Mouse (Mus musculus) naive thymus-derived CD4-positive, alpha-beta T cell, adult 5 months (primary cell): Measurements from ENCODE around the gene Ppp1r3d. TPM values are rescaled to one million over a fixed set of nuclear protein-coding genes. Genes with fewer than 3 reads are reported as not detected.

ENCODE experiments used
- polyA plus RNA-seq: library from polyadenylated mRNA; unstranded; fragments of 100-300 nt; shearing (Covaris generic); gene quantifications from one replicate; pipeline ENCODE4 v1.2.1, GENCODE M21; 2017

Ppp1r3d gene
- polyA plus RNA-seq, result not detected

DNA sequence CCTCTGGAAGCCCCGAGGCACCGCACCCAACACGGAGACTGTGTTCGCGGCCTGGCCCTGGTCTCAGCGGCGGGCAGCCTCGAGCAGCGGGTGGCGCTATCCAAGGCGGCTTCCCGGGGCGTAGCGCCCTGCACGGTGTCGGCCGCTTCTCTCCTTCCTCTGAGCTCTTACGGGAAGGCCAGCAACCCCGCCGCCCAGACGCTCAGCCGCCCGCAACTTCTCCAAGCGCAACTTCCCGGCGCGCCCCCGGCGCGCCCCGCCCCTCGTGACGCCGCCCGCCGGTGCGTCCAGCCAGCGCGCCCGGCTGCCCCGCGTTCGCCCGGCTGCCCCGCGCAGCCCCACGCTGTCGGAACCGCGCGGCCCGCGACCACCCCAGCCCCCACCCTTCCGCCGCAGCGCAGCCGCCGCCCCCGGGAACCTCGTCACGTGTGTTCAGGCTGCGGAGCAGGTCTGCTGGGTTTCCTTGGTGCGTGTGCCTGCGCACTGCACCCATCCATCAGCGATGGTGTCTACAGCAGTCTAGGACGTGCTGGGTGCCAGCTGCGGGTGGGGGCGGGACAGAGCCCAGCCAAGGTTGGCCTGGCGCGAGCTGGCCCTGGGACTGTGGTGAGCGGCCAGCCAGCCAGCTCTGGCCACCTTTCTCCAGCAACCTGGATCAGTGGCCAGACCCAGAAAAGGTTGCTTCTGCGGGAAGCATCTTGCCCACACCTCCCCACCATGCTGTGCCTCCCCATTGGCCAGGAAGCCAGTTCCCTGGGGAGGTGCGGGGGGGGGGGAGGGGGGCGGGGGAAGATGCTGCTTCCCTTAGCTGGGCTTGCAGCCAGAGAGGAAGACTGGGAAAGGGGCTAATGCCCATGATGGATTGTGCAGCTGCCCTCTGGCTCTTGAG, at the start of gene Ppp1r3d, which contains the start of gene Fam217b:
Ppp1r3d (minus strand) TSS at position 212 of the 889 bp plus-strand sequence.
Fam217b (plus strand) TSS at position 264 of the 889 bp plus-strand sequence.

DNA sequence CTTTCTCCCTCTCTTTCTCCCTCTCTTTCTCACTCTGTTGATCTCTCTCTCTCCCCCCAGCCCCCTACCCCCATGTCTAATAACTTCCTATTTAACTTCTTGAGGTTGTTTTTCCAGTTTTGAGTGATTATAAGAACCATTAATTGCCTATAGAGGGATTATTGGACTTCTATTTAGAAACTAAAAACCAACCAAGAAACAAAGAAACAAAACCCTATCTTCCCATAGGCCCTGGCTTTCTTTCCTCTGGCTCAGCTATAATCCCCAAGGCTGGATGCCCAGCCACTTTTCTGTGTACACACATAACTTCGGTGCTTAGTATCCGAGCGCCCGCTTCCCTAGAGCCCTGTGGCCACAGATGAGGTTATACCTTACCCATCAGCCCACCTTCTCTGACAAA, 16.0 kb upstream of the Ppp1r3d start, which contains the start of gene Cdh26:
Cdh26 (plus strand) TSS at position 301 of the 400 bp plus-strand sequence.

DNA sequence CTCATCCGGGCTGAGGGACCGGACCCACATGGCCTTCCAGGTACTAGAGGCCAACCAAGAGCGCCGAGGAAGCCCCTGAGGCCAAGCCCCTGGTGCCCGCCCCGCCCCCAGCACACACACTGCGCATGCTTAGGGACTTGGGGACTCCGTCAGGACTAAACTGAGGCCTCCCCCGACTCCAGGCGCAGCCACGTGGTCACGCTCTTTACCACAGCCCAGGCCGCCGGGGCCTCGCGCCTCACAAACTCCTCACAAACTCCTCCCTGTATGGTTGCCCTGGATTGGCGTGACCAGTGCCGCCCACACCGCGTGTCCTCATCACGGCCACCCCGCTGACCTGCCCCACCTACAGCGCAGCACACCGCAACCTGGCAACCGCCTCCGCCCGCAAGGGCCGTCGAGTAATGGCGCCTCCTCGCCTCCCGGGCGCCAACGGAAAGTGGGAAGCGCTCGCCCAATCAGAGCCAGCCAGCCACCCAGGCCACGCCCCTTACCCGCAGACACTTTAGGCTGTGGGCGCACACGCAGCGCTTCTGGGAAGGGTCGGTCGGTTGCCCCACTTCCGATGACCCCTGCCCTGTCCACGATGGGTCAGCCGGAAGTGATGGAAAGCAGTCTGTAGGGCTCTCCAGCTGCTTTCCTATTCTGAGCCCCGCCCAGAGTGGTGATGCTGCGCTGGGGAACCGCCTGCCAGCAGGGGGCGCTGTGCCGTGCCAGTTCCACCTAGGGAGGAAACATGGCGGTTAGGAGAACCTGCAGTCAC, 7.0 kb downstream of the Ppp1r3d start, which contains the start of gene Sycp2:
Sycp2 (minus strand) TSS at position 633 of the 763 bp plus-strand sequence.

Other genes starting within 250 kb of the Ppp1r3d start
- not detected for gene Sycp2, start 6.8 kb downstream of the Ppp1r3d start, polyA plus RNA-seq
- gene Fam217b, start 52 bp upstream of the Ppp1r3d start, polyA plus RNA-seq, result not detected
- gene Cdh26, start 16.1 kb upstream of the Ppp1r3d start, polyA plus RNA-seq, result not detected